Mouse (Mus musculus): ENCODE results near the gene Ripk4. TPM values are rescaled to one million over a fixed set of nuclear protein-coding genes. Genes with fewer than 3 reads are reported as not detected.

Ripk4 gene
- polyA plus RNA-seq, 1 experiment from 2014 or later: 15.5 TPM

- H3K4me2 ChIP-seq: peak overlapping the region; percentile 63
- no peak overlapping the region for H3K27ac ChIP-seq
- peaks cover 49% of the 10 kb centered on the region for H3K27me3 ChIP-seq
- H3K36me3 ChIP-seq: no peaks in the 10 kb centered on the region
- H3K9ac ChIP-seq: no peak overlapping the region
- no peak for ATAC-seq (ENCODE audit: borderline replicate concordance, extremely low read depth, low FRiP score, low TSS enrichment)
- peak overlapping the region; percentile 49 for H3K4me3 ChIP-seq
- no peaks in the 10 kb centered on the region for H3K9me3 ChIP-seq
- H3K4me1 ChIP-seq: peaks cover 42% of the 10 kb centered on the region
- 5% methylated on average over 13 of the region's 13 CpGs for WGBS
These were observed 378 bp upstream of the Ripk4 start for GRCm38 (mm10) chr16:97763990-97764340.

- Histone ChIP-seq H3K27ac (peak overlapping the region; percentile 45), H3K36me3 (no peaks in the 10 kb centered on the region), H3K4me2 (peak overlapping the region; percentile 63), H3K9me3 (no peaks in the 10 kb centered on the region), H3K9ac (no peak overlapping the region), H3K27me3 (peaks cover 49% of the 10 kb centered on the region), H3K4me3 (peak overlapping the region; percentile 49), H3K4me1 (peaks cover 38% of the 10 kb centered on the region)
- no peak for ATAC-seq (ENCODE audit: borderline replicate concordance, extremely low read depth, low FRiP score, low TSS enrichment)
- WGBS: 41% methylated on average over 2 of the region's 2 CpGs
These were observed 1.8 kb downstream of the Ripk4 start for GRCm38 (mm10) chr16:97761782-97762181.

- 37% methylated on average over 3 of the region's 3 CpGs for WGBS
- no peak for ATAC-seq (ENCODE audit: borderline replicate concordance, extremely low read depth, low FRiP score, low TSS enrichment)
- Histone ChIP-seq H3K4me2 (no peak overlapping the region), H3K27me3 (peaks cover 36% of the 10 kb centered on the region), H3K36me3 (no peaks in the 10 kb centered on the region), H3K9me3 (no peaks in the 10 kb centered on the region), H3K27ac (no peak overlapping the region), H3K4me1 (0 out of 2 replicates have a peak, but pooled peaks cover 22% of the 10 kb centered on the region), H3K4me3 (no peak overlapping the region), H3K9ac (no peak overlapping the region)
These were observed 3.9 kb downstream of the Ripk4 start for GRCm38 (mm10) chr16:97759681-97760080.

- 40% methylated on average over 2 of the region's 2 CpGs for WGBS
These were observed 5.3 kb downstream of the Ripk4 start for GRCm38 (mm10) chr16:97758288-97758687.

GRCm38 (mm10) chr16:97756460-97756859 lies 7.1 kb downstream of the Ripk4 start:
- H3K9me3 ChIP-seq: no peaks in the 10 kb centered on the region
- H3K36me3 ChIP-seq: no peaks in the 10 kb centered on the region
- peaks cover 8% of the 10 kb centered on the region; the same call in 1 of the 2 replicates for H3K27me3 ChIP-seq
- no peak overlapping the region for H3K9ac ChIP-seq
- no peak overlapping the region for H3K4me3 ChIP-seq
- peaks cover 21% of the 10 kb centered on the region for H3K4me1 ChIP-seq
- peak; percentile 44; the same call in 1 of the 2 replicates for ATAC-seq (ENCODE audit: borderline replicate concordance, extremely low read depth, low FRiP score, low TSS enrichment)
- no peak overlapping the region for H3K27ac ChIP-seq
- no peak overlapping the region for H3K4me2 ChIP-seq
- WGBS: 37% methylated on average over 2 of the region's 2 CpGs

More at GRCm38 (mm10) chr16:97758288-97758687, 5.3 kb downstream of the Ripk4 start:
- ATAC-seq (ENCODE audit: borderline replicate concordance, extremely low read depth, low FRiP score, low TSS enrichment): no peak
- Histone ChIP-seq H3K9ac (no peak overlapping the region), H3K9me3 (no peaks in the 10 kb centered on the region), H3K4me1 (0 out of 2 replicates have a peak, but pooled peaks cover 15% of the 10 kb centered on the region), H3K4me3 (no peak overlapping the region), H3K4me2 (no peak overlapping the region), H3K36me3 (no peaks in the 10 kb centered on the region), H3K27ac (no peak overlapping the region), H3K27me3 (peaks cover 23% of the 10 kb centered on the region; the same call in 1 of the 2 replicates)

- ATAC-seq (ENCODE audit: borderline replicate concordance, extremely low read depth, low FRiP score, low TSS enrichment): no peak
- H3K36me3 ChIP-seq: peaks cover 3% of the 10 kb centered on the region; the same call in 1 of the 2 replicates
- H3K4me1 ChIP-seq: peaks cover 20% of the 10 kb centered on the region
- no peak overlapping the region for H3K4me3 ChIP-seq
- H3K4me2 ChIP-seq: no peak overlapping the region
- no peak overlapping the region for H3K27ac ChIP-seq
- WGBS: 63% methylated on average over 3 of the region's 3 CpGs
- no peak overlapping the region for H3K9ac ChIP-seq
- no peaks in the 10 kb centered on the region for H3K9me3 ChIP-seq
- H3K27me3 ChIP-seq: no peaks in the 10 kb centered on the region
These were observed 11.2 kb downstream of the Ripk4 start for GRCm38 (mm10) chr16:97752316-97752941.

GRCm38 (mm10) chr16:97751884-97752283 lies 11.7 kb downstream of the Ripk4 start:
- no peak overlapping the region for H3K4me3 ChIP-seq
- no peak overlapping the region for H3K27ac ChIP-seq
- peak; percentile 79; the same call in 1 of the 2 replicates for ATAC-seq (ENCODE audit: borderline replicate concordance, extremely low read depth, low FRiP score, low TSS enrichment)
- peaks cover 3% of the 10 kb centered on the region; the same call in 1 of the 2 replicates for H3K36me3 ChIP-seq
- H3K9ac ChIP-seq: no peak overlapping the region
- no peaks in the 10 kb centered on the region for H3K27me3 ChIP-seq
- H3K9me3 ChIP-seq: no peaks in the 10 kb centered on the region
- H3K4me2 ChIP-seq: no peak overlapping the region
- peaks cover 20% of the 10 kb centered on the region for H3K4me1 ChIP-seq
- 16% methylated on average over 8 of the region's 8 CpGs for WGBS

- no peaks in the 10 kb centered on the region for H3K27me3 ChIP-seq
- no peak overlapping the region for H3K9ac ChIP-seq
- no peaks in the 10 kb centered on the region for H3K9me3 ChIP-seq
- H3K4me2 ChIP-seq: no peak overlapping the region
- no peak overlapping the region for H3K4me3 ChIP-seq
- peaks cover 20% of the 10 kb centered on the region for H3K4me1 ChIP-seq
- no peak overlapping the region for H3K27ac ChIP-seq
- ATAC-seq (ENCODE audit: borderline replicate concordance, extremely low read depth, low FRiP score, low TSS enrichment): no peak
- WGBS: 86% methylated on average over 6 of the region's 6 CpGs
- peaks cover 6% of the 10 kb centered on the region; the same call in 1 of the 2 replicates for H3K36me3 ChIP-seq
These were observed 15.2 kb downstream of the Ripk4 start for GRCm38 (mm10) chr16:97748421-97748820.

- Histone ChIP-seq H3K36me3 (no peaks in the 10 kb centered on the region), H3K4me3 (no peak overlapping the region), H3K27ac (no peak overlapping the region), H3K4me1 (no peaks in the 10 kb centered on the region), H3K9ac (no peak overlapping the region), H3K9me3 (no peaks in the 10 kb centered on the region), H3K27me3 (no peaks in the 10 kb centered on the region), H3K4me2 (no peak overlapping the region)
- WGBS: 68% methylated on average over 6 of the region's 6 CpGs
- no peak for ATAC-seq (ENCODE audit: borderline replicate concordance, extremely low read depth, low FRiP score, low TSS enrichment)
These were observed 25.6 kb downstream of the Ripk4 start for GRCm38 (mm10) chr16:97738030-97738429.

- no peak overlapping the region for H3K27ac ChIP-seq
- no peaks in the 10 kb centered on the region for H3K9me3 ChIP-seq
- no peaks in the 10 kb centered on the region for H3K27me3 ChIP-seq
- no peak overlapping the region for H3K4me3 ChIP-seq
- no peak for ATAC-seq (ENCODE audit: borderline replicate concordance, extremely low read depth, low FRiP score, low TSS enrichment)
- WGBS: 80% methylated on average over 2 of the region's 2 CpGs
- H3K4me1 ChIP-seq: no peaks in the 10 kb centered on the region
- no peaks in the 10 kb centered on the region for H3K36me3 ChIP-seq
- no peak overlapping the region for H3K4me2 ChIP-seq
- no peak overlapping the region for H3K9ac ChIP-seq
These were observed 27.0 kb downstream of the Ripk4 start for GRCm38 (mm10) chr16:97736562-97736961.

GRCm38 (mm10) chr16:97734760-97735322 lies 28.7 kb downstream of the Ripk4 start:
- Histone ChIP-seq H3K4me1 (no peaks in the 10 kb centered on the region), H3K27me3 (no peaks in the 10 kb centered on the region), H3K9me3 (no peaks in the 10 kb centered on the region), H3K27ac (no peak overlapping the region), H3K9ac (no peak overlapping the region), H3K4me3 (no peak overlapping the region), H3K36me3 (no peaks in the 10 kb centered on the region), H3K4me2 (no peak overlapping the region)
- ATAC-seq (ENCODE audit: borderline replicate concordance, extremely low read depth, low FRiP score, low TSS enrichment): no peak
- WGBS: 41% methylated on average over 9 of the region's 9 CpGs

- Histone ChIP-seq H3K4me3 (no peak overlapping the region), H3K4me1 (no peaks in the 10 kb centered on the region), H3K36me3 (no peaks in the 10 kb centered on the region), H3K4me2 (no peak overlapping the region), H3K9me3 (no peaks in the 10 kb centered on the region), H3K9ac (no peak overlapping the region), H3K27ac (no peak overlapping the region), H3K27me3 (no peaks in the 10 kb centered on the region)
- ATAC-seq (ENCODE audit: borderline replicate concordance, extremely low read depth, low FRiP score, low TSS enrichment): no peak
- WGBS: 40% methylated on average over 2 of the region's 2 CpGs
These were observed 30.0 kb downstream of the Ripk4 start for GRCm38 (mm10) chr16:97733599-97733998.
